Mouse (Mus musculus): Measurements from ENCODE around the gene Hebp1. TPM values are rescaled to one million over a fixed set of nuclear protein-coding genes. Genes with fewer than 3 reads are reported as not detected.

The Hebp1 gene
- polyA plus RNA-seq, 1 experiment from 2014 or later, result 5.5 TPM

DNA sequence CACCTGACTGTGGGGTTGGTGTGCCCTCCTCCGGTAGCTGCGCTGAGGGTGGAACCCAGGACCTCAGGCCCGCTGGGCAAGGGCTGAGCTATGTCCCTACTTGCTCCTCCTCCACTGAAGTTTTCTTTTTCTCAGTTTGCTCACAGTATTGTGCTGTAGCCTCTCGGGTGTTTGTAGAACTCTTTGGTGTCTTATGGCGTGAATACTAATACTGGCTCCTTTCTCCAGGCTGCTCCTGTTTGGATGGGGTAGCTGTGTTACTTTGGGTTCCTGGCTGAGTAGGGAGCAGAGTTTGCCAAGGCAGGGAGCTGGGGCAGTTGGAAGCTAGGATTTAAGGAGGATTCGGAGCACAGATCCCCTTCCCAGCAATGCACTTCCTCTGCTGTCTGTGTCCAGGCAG lies 5.9 kb upstream of the Hebp1 start:
- no peaks in the 10 kb centered on the region for H3K36me3 ChIP-seq (ENCODE audit: control insufficient read depth, insufficient read depth, low read length)
- no peak overlapping the region for H3K9ac ChIP-seq (ENCODE audit: low read depth, low read length)
- no peaks in the 10 kb centered on the region for H3K27me3 ChIP-seq (ENCODE audit: control insufficient read depth, insufficient read depth, low read depth, low read length)
- ATAC-seq, result peak; percentile 63
- H3K4me1 ChIP-seq (ENCODE audit: control insufficient read depth, insufficient read depth, low read length), result peaks cover 14% of the 10 kb centered on the region
- H3K27ac ChIP-seq (ENCODE audit: low read length), result peak overlapping the region; percentile 62; the same call in 1 of the 2 replicates
- no peaks in the 10 kb centered on the region for H3K9me3 ChIP-seq (replicated peaks; ENCODE audit: control insufficient read depth, low read length, poor library complexity, severe bottlenecking)
- no peak overlapping the region for H3K4me3 ChIP-seq (ENCODE audit: low read depth, low read length)
- no peak overlapping the region for H3K4me2 ChIP-seq (ENCODE audit: low read length)
- 53% methylated on average over 6 of the region's 6 CpGs for WGBS

DNA sequence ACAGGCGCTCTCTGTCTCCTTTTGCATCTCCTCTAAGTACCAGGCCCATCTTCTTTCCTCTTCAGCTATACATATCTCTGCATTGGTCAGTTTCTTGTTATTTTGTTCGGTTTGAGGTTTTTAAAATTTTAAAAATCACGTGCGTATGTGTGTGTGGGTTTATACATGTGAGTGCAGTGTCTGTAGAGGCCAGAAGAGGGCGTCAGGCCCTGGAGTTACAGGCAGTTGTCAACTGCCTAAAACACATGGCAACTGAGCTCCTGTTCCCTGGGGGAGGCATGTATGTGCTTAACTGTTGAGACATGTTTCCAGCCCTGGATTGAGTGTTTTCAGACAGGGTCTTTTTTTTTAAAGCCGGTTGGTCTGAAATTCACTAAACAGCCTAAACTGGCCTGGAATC lies 4.8 kb upstream of the Hebp1 start:
- 0 out of 2 replicates have a peak overlapping the region, but pooled peaks have one; percentile 31 for H3K27ac ChIP-seq (ENCODE audit: low read length)
- 92% methylated on average over 6 of the region's 6 CpGs for WGBS
- no peaks in the 10 kb centered on the region for H3K36me3 ChIP-seq (ENCODE audit: control insufficient read depth, insufficient read depth, low read length)
- H3K4me2 ChIP-seq (ENCODE audit: low read length), result no peak overlapping the region
- peaks cover 17% of the 10 kb centered on the region for H3K4me1 ChIP-seq (ENCODE audit: control insufficient read depth, insufficient read depth, low read length)
- ATAC-seq, result no peak
- H3K9me3 ChIP-seq (replicated peaks; ENCODE audit: control insufficient read depth, low read length, poor library complexity, severe bottlenecking), result no peaks in the 10 kb centered on the region
- H3K9ac ChIP-seq (ENCODE audit: low read depth, low read length), result no peak overlapping the region
- no peak overlapping the region for H3K4me3 ChIP-seq (ENCODE audit: low read depth, low read length)
- H3K27me3 ChIP-seq (ENCODE audit: control insufficient read depth, insufficient read depth, low read depth, low read length), result no peaks in the 10 kb centered on the region

DNA sequence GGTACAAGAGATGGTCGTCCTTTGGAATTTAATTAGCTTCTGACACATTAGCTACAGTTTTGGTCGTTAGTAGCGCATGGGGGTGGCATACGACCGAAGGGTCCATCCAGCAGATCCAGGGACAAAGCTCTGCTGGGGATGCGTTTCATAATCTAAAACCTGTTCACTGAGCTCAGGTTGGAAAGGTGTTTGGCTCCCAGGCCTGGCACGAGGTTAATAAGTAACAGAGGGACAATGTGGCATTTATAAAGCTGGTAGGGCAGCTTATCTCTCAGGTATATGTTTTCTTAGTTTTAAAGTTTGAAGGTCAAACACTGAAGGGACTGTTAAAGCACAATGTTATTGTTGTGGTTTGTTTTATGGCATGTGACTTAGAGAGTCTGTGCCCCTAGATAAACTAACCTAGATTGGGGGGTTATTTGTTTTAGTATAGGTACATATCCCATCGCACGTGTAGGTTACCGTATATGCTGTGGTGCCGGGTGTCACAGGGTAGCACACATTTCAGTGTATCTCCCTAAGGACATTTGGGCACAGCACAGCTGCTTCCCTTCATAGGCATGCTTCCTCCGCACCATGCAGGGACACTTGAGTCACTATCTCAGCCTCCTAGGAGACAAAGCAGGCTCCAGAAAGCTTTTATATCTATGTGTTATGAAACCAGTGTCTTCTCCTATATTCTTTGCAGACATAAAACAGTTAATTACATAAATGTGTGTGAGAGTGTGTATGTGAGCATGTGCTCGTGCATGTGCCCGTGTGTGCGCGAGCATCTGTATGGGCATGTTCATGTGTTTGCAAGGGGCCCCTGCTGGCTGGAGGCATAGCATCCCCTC lies 2.5 kb upstream of the Hebp1 start:
- Histone ChIP-seq H3K36me3 (ENCODE audit: control insufficient read depth, insufficient read depth, low read length) (no peaks in the 10 kb centered on the region), H3K4me1 (ENCODE audit: control insufficient read depth, insufficient read depth, low read length) (peaks cover 20% of the 10 kb centered on the region), H3K9ac (ENCODE audit: low read depth, low read length) (no peak overlapping the region), H3K4me2 (ENCODE audit: low read length) (peak overlapping the region; percentile 96; the same call in 1 of the 2 replicates), H3K27me3 (ENCODE audit: control insufficient read depth, insufficient read depth, low read depth, low read length) (no peaks in the 10 kb centered on the region), H3K9me3 (replicated peaks; ENCODE audit: control insufficient read depth, low read length, poor library complexity, severe bottlenecking) (no peaks in the 10 kb centered on the region), H3K4me3 (ENCODE audit: low read depth, low read length) (no peak overlapping the region), H3K27ac (ENCODE audit: low read length) (no peak overlapping the region)
- 90% methylated on average over 16 of the region's 16 CpGs for WGBS
- ATAC-seq, result no peak

DNA sequence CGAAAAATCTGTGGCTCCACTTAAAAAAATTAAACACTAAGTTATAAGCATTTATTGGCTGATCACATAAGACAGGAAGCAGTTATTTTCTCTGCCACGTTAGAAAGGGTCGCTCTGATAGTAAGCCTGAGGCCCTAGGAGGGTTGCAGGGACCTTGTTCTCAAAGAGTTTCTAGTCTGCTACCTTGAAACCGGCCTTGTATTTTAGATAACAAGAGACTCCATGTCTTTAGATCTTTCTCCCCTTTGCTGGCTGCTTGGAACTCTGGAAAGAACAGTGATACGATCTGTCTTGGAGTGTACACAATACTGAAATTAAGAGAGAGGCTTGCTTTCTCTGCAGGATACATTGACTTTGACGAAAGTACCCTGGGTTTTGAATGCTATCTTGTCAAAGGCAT lies 904 bp upstream of the Hebp1 start:
- peaks cover 20% of the 10 kb centered on the region for H3K4me1 ChIP-seq (ENCODE audit: control insufficient read depth, insufficient read depth, low read length)
- no peaks in the 10 kb centered on the region for H3K9me3 ChIP-seq (replicated peaks; ENCODE audit: control insufficient read depth, low read length, poor library complexity, severe bottlenecking)
- peak overlapping the region; percentile 92 for H3K9ac ChIP-seq (ENCODE audit: low read depth, low read length)
- ATAC-seq, result no peak
- no peaks in the 10 kb centered on the region for H3K27me3 ChIP-seq (ENCODE audit: control insufficient read depth, insufficient read depth, low read depth, low read length)
- peak overlapping the region; percentile 88; the same call in 1 of the 2 replicates for H3K27ac ChIP-seq (ENCODE audit: low read length)
- no peaks in the 10 kb centered on the region for H3K36me3 ChIP-seq (ENCODE audit: control insufficient read depth, insufficient read depth, low read length)
- H3K4me3 ChIP-seq (ENCODE audit: low read depth, low read length), result peak overlapping the region; percentile 91
- H3K4me2 ChIP-seq (ENCODE audit: low read length), result peak overlapping the region; percentile 96
- WGBS, result 40% methylated on average over 6 of the region's 6 CpGs

DNA sequence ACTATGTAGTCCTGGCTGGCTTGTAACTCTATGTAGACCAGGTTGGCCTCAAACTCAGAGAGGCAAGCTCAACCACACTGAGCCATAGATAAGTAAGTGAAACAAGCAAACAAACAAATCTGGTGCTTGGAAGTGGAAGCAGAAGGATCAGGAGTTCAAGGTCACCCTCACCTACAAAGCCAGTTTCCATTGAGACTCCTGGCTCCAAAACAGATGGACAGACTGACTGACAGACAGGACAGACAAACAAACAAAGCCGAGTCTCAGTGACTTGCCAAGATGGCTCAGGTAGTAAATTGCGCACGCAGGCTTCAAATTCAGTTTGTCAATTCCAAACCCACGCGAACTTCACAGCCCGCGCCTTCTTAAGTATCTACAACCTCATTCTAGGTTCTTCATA lies 376 bp downstream of the Hebp1 start:
- peaks cover 20% of the 10 kb centered on the region for H3K4me1 ChIP-seq (ENCODE audit: control insufficient read depth, insufficient read depth, low read length)
- no peaks in the 10 kb centered on the region for H3K27me3 ChIP-seq (ENCODE audit: control insufficient read depth, insufficient read depth, low read depth, low read length)
- WGBS, result 20% methylated on average over 7 of the region's 7 CpGs
- peak overlapping the region; percentile 88; the same call in 1 of the 2 replicates for H3K27ac ChIP-seq (ENCODE audit: low read length)
- H3K4me2 ChIP-seq (ENCODE audit: low read length), result peak overlapping the region; percentile 96
- ATAC-seq, result no peak
- H3K36me3 ChIP-seq (ENCODE audit: control insufficient read depth, insufficient read depth, low read length), result no peaks in the 10 kb centered on the region
- peak overlapping the region; percentile 91 for H3K4me3 ChIP-seq (ENCODE audit: low read depth, low read length)
- no peaks in the 10 kb centered on the region for H3K9me3 ChIP-seq (replicated peaks; ENCODE audit: control insufficient read depth, low read length, poor library complexity, severe bottlenecking)
- peak overlapping the region; percentile 92 for H3K9ac ChIP-seq (ENCODE audit: low read depth, low read length)

DNA sequence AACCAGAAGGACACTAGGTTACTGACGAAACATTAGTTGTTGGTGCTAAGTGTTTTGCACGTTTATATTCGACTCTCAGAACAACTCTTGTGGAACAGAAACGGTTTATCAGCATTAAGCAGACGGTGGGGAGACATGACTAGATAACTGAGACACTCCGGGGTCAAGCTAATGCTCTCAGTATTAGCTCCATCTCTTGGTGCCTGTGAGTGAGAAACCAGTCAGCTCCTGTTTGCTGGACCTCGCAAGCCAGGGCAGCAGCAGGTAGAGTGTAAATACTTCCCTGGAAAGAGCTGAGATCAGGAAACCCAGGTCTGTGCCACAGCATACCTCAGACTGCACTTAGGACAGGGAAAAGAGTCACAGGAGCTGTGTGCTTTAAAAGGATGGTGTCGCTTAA lies 1.1 kb downstream of the Hebp1 start:
- Histone ChIP-seq H3K36me3 (ENCODE audit: control insufficient read depth, insufficient read depth, low read length) (no peaks in the 10 kb centered on the region), H3K9me3 (replicated peaks; ENCODE audit: control insufficient read depth, low read length, poor library complexity, severe bottlenecking) (no peaks in the 10 kb centered on the region), H3K4me2 (ENCODE audit: low read length) (no peak overlapping the region), H3K4me1 (ENCODE audit: control insufficient read depth, insufficient read depth, low read length) (peaks cover 20% of the 10 kb centered on the region), H3K27me3 (ENCODE audit: control insufficient read depth, insufficient read depth, low read depth, low read length) (no peaks in the 10 kb centered on the region), H3K4me3 (ENCODE audit: low read depth, low read length) (no peak overlapping the region), H3K27ac (ENCODE audit: low read length) (no peak overlapping the region), H3K9ac (ENCODE audit: low read depth, low read length) (no peak overlapping the region)
- no peak for ATAC-seq
- 84% methylated on average over 8 of the region's 8 CpGs for WGBS

DNA sequence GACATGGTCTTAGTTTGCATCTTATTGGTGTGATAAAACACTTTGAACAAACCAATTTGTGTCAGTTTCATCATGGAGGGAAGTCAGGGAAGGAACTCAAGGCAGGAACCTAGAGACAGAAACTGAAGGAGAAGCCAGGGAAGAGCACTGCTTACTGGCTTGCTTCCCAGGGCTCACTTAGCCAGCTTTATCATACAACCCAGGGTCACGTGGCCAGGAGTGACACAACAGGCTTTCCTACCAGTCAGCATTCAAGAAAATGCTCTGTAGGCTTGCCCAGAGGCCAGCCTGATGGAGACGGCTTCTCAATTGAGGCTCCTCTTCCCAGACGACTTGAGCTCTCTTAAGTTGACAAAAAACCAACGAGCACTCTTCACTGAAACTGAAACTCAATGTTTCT lies 2.9 kb downstream of the Hebp1 start:
- Histone ChIP-seq H3K4me2 (ENCODE audit: low read length) (no peak overlapping the region), H3K9me3 (replicated peaks; ENCODE audit: control insufficient read depth, low read length, poor library complexity, severe bottlenecking) (no peaks in the 10 kb centered on the region), H3K36me3 (ENCODE audit: control insufficient read depth, insufficient read depth, low read length) (no peaks in the 10 kb centered on the region), H3K4me1 (ENCODE audit: control insufficient read depth, insufficient read depth, low read length) (peaks cover 17% of the 10 kb centered on the region), H3K9ac (ENCODE audit: low read depth, low read length) (no peak overlapping the region), H3K27ac (ENCODE audit: low read length) (no peak overlapping the region), H3K4me3 (ENCODE audit: low read depth, low read length) (no peak overlapping the region), H3K27me3 (ENCODE audit: control insufficient read depth, insufficient read depth, low read depth, low read length) (no peaks in the 10 kb centered on the region)
- 81% methylated on average over 4 of the region's 4 CpGs for WGBS
- ATAC-seq, result no peak

DNA sequence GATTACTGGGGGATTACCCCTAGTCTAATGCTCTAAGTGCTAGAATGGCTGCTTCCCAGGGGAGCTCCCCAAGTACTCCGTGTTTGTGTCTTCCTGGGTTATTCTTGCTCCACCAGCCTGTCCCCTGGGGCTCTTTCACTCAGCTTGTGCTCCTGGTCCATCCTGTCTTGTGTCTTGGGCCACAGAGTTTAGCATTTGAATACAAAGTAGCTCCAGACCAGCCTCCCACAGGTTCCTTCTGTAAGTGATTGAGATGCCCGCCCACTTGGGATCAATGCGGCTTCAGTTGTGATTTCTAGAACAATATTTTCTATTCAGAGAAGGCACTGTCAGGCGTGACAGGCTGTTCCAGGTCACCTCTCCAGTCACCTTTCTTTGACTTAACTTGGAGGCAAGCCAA lies 4.1 kb downstream of the Hebp1 start:
- 20% methylated on average over 4 of the region's 4 CpGs for WGBS
- no peaks in the 10 kb centered on the region for H3K9me3 ChIP-seq (replicated peaks; ENCODE audit: control insufficient read depth, low read length, poor library complexity, severe bottlenecking)
- H3K27me3 ChIP-seq (ENCODE audit: control insufficient read depth, insufficient read depth, low read depth, low read length), result no peaks in the 10 kb centered on the region
- no peak for ATAC-seq
- H3K27ac ChIP-seq (ENCODE audit: low read length), result no peak overlapping the region
- H3K9ac ChIP-seq (ENCODE audit: low read depth, low read length), result no peak overlapping the region
- no peak overlapping the region for H3K4me2 ChIP-seq (ENCODE audit: low read length)
- H3K4me1 ChIP-seq (ENCODE audit: control insufficient read depth, insufficient read depth, low read length), result peaks cover 5% of the 10 kb centered on the region; the same call in 1 of the 2 replicates
- no peak overlapping the region for H3K4me3 ChIP-seq (ENCODE audit: low read depth, low read length)
- H3K36me3 ChIP-seq (ENCODE audit: control insufficient read depth, insufficient read depth, low read length), result no peaks in the 10 kb centered on the region

DNA sequence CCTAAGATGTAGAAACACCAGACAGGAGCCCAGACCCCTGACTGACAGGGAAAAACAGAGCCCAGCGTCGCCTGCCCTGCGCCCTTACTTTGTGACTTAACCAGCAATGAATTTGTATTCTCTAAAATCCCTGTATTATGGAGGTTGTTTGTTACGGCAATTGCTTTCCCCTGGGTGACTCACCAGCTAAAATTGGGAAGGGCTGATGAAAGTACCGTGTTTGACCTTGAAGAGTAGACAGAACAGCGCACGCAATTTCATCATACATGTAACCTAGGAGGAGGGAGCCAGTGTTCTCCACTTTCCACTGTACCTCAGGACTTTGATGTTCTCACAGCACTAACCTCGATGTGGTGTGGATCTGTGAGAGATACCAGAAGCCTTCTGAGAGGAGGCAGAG lies 4.8 kb downstream of the Hebp1 start:
- Histone ChIP-seq H3K36me3 (ENCODE audit: control insufficient read depth, insufficient read depth, low read length) (no peaks in the 10 kb centered on the region), H3K4me1 (ENCODE audit: control insufficient read depth, insufficient read depth, low read length) (peaks cover 3% of the 10 kb centered on the region; the same call in 1 of the 2 replicates), H3K27ac (ENCODE audit: low read length) (no peak overlapping the region), H3K4me2 (ENCODE audit: low read length) (no peak overlapping the region), H3K9me3 (replicated peaks; ENCODE audit: control insufficient read depth, low read length, poor library complexity, severe bottlenecking) (no peaks in the 10 kb centered on the region), H3K9ac (ENCODE audit: low read depth, low read length) (no peak overlapping the region), H3K27me3 (ENCODE audit: control insufficient read depth, insufficient read depth, low read depth, low read length) (no peaks in the 10 kb centered on the region), H3K4me3 (ENCODE audit: low read depth, low read length) (no peak overlapping the region)
- WGBS, result 63% methylated on average over 8 of the region's 8 CpGs
- no peak for ATAC-seq
